Mouse (Mus musculus) liver (tissue): ENCODE results near the gene Pcbp2.

ENCODE experiments used
- DNase-seq: peaks from one replicate; pipeline ENCODE4 v3.0.0-alpha.2; 2020; ENCODE audit warnings: mixed read lengths

Pcbp2 gene

GRCm38 (mm10) chr15:102527936-102528335 lies 57.6 kb downstream of the Pcbp2 start:
- DNase-seq, result no peak

GRCm38 (mm10) chr15:102528396-102528795 lies 58.1 kb downstream of the Pcbp2 start:
- no peak for DNase-seq

- DNase-seq, result no peak
These were observed 60.2 kb downstream of the Pcbp2 start for GRCm38 (mm10) chr15:102530566-102530965.

- no peak for DNase-seq
These were observed 61.2 kb downstream of the Pcbp2 start for GRCm38 (mm10) chr15:102531586-102531985.

- no peak for DNase-seq
These were observed 62.0 kb downstream of the Pcbp2 start for GRCm38 (mm10) chr15:102532106-102532900.

GRCm38 (mm10) chr15:102533926-102534325 lies 63.6 kb downstream of the Pcbp2 start:
- no peak for DNase-seq

GRCm38 (mm10) chr15:102544801-102545200 lies 74.5 kb downstream of the Pcbp2 start:
- DNase-seq, result no peak

- no peak for DNase-seq
These were observed 75.9 kb downstream of the Pcbp2 start for GRCm38 (mm10) chr15:102546246-102546645.

GRCm38 (mm10) chr15:102546677-102547427 lies 76.5 kb downstream of the Pcbp2 start:
- DNase-seq, result no peak

- DNase-seq, result no peak
These were observed 77.1 kb downstream of the Pcbp2 start for GRCm38 (mm10) chr15:102547478-102547877.
